Mouse (Mus musculus) stomach, postnatal 0 days (tissue): ENCODE measurements around the gene Map3k3.
A peak's percentile ranks its signal among the peaks of the same experiment; 100 is the strongest.

Source experiments
- CTCF ChIP-seq: IDR thresholded peaks from 2 replicates; pipeline ENCODE4 v1.5.1; 2016; ENCODE audit warnings: antibody characterized with exemption, low read depth, mild to moderate bottlenecking, moderate library complexity
- EP300 ChIP-seq: optimal IDR thresholded peaks from 2 replicates; pipeline ENCODE3; 2016; ENCODE audit warnings: antibody characterized with exemption

DNA sequence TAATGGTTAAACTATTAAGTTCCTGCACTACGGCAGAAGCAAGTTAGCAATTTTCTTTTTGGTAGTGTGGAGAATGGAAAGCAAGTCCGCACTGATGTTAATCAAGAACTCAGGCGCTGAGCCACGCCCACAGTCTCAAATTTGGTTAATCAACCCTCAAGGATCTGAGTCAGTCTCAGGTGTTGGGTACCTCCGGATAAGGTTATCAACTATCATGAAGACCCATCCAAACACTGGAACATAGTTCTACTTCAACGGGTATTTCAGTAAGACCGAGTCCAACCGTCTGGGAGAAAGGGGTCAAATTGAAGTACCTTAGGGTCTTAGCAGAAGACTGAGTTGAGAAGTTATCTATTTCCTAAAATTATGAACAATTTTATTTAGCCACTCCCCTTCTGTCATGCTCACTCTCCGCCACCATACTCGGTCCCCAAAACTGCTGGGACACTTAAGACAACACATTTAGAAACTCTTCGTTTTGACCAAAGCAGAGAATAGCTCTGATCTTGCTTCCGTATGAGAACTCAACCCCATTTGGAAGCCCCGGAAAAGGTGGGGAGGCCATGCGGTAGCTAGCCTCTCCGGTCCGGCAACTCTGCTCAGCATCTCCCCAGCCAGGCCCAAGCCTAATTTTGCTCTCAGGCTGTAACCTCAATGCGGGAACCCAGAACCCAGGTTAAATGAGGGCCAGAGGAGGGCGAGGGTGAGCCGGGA, 108.4 kb downstream of the Map3k3 start:
- TF ChIP-seq CTCF (0 out of 2 replicates have a peak, but pooled peaks have one; percentile 23), EP300 (no peak)
